Mouse (Mus musculus) c-Kit-negative CD71-positive TER-119-positive erythroid progenitor cells, embryonic 14.5 days (primary cell): ENCODE measurements around the gene Stim2.

Experiments used
- DNase-seq: peaks from one replicate; pipeline ENCODE4 v3.0.0-alpha.2; 2013; ENCODE audit warnings: low read depth, low spot score

The Stim2 gene

DNA sequence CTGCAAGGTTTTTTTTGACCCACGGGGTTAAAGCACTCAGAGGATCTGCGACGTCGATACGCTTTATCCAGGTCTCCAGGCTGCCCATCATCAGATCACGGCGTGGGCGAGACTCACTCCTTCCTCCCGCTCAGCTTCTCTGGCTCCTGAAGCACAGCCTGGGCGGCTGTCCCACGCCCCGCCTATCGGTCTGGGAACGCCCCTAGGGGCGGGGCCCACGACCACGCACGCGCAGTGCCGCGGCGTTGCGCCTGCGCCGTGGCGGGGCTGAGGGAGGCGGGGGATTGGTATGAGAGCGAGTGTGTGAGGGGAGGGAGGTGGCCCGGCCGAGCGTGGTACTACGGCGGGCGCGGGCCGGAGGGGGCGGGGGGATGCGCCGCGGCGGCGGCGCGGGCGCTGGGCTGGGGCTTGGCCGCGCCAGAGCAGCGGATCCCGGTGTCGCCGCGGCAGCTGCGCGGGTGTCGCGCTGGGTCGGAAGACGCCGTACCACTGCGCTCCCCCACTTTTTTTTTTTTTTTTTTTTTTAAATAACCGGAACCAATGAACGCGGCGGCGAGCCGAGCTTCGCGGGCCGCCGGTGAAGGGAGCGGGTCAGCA is at the start of gene Stim2:
Gene Stim2 (plus strand): TSS at position 354 of the 597 bp plus-strand sequence.
- peak; percentile 81 for DNase-seq

DNA sequence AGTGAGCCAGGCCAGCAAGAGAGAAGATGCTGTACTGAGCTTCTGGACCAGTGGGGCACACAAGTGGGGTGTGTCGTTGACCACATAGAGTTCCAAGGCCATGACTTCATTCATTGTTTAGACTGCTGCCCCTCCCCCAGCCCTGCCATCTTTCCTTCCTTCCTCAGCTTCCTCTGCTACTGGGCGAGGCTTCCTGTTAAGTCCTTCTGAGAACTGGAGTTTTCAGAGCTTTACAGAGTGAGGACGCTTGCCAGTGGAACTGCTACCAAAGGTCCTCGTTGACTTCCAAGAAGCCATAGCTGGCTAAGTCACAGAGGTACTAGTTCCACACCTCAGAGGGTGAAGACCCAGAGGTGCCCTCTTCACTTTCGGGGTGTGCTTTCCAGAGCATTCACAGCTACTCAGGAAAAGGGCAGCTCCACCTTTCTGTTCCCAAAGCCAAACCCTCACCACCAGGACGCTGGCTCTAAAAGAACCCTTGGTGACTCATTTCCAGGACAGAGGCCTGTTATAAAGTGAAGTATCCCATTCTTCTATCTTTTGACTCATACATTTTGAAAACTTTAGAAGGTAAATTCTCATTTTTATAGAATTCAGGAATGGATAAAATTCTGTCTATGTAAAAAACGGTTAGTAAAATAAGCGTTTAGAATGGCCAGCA is 49.6 kb upstream of the Stim2 start:
- no peak for DNase-seq

DNA sequence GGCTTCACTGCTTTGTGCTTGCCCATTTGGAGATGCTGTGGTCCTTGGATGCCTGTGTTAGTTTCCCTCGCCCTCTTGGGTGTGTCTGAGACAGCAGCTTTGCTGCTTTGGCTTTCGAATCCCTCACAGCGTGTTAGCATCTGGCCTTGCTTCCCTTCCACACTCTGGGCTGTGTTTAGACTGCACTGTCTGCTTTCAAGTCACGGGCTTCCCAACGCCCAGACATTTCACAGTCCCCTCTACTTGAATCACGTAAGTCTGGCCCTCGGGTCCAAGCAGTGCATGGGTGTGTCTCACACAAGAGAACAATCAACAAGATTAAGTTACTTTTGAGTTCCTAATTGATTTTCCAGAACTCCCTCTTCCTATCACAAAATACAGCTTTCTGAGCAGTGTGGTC is 48.1 kb upstream of the Stim2 start:
- no peak for DNase-seq

DNA sequence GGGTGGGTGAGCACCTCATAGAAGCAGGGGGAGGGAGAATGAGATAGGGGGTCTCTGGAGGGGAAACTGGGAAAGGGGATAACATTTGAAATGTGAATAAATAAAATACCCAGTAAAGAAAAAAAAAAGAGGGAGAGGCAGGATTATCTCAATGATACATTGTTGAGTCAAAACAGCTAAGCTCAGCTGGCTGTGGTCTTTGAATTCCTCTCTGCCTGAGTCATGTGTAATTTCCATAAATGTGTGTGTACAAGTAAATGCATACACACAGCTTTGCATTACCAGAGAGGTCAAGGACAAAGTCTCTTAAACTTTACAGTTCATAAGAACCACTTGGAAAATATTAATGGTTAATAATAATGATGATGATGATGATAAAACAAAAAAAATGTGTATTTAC is 45.1 kb upstream of the Stim2 start:
- DNase-seq, result no peak

DNA sequence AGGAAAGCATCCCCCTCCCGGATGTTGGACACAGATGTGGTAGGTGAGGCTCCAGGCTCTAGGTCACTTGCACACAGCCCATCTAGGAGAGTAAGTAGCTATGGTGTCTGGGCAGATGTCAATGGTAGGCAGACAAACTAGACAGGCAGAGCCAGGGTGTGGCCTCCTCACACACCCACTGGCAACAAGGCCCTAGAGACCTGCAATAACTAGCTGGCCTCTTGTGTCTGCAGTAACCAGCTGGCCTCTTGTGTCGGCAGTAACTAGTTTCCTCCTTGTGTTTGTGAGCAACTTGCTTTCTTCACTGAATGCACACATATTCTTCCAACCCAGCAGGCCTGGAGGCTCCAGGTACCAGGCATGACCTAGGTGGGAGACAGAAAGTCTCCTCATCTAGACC is 44.5 kb upstream of the Stim2 start:
- no peak for DNase-seq

DNA sequence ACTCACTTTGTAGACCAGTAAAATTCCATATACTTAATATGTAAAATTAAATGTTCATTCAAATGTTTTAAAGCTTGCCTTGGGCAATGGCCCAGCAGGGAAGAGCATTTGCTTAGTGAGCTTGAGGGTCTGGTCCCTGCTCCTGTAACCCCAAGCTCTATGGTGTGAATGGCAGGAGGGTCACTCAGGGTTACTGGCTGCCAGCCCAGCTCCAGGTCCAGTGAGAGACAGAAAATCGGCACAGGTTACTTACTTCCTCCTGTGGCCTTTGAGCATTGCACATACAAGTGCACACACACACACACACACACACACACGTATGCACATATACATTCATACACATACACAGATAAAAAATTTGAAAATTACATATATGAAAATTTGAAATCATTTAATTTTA is 42.3 kb upstream of the Stim2 start:
- DNase-seq, result no peak

DNA sequence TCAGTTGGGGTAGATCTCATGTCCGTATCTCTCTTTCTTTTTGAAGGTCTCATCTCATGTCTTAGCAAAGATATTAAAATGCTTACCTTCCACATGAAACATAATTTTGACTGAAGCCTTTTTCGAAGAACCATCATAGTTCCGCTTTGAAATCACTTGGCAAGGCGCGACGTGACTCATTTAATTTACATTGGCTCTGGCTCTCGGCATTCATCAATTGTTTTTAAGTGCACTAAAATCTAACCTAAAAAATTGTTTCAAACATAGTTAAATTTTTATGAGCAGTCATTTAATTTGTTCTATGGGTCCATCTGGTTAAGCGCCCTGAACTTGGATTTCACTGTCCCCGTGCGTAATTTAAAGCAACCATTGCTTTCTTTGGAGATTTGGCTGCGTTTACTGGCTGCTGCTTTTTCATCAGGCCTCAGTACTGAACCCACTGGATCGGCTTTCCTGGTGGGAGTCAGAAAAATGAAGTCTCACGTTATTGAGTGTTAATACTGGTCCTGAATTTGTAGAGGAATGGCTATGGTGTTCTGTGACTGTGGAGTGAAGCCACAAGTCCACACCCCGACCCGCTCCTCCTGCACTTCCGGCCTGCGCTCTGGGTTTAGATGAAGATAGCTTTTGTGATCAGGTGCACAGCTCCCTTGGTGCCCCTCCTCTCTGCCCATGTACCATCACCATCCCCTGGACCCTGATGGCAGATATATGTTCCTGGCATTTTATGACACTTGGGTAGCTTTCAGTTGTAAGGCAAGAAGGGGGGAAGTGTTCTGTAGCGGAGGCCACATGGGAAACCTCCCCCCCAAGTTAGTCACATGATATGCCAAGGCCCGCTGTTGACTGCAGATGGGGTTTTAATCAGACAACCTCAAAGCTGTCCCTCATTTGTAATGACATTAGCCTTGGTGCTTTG is 41.6 kb upstream of the Stim2 start:
- DNase-seq, result no peak

DNA sequence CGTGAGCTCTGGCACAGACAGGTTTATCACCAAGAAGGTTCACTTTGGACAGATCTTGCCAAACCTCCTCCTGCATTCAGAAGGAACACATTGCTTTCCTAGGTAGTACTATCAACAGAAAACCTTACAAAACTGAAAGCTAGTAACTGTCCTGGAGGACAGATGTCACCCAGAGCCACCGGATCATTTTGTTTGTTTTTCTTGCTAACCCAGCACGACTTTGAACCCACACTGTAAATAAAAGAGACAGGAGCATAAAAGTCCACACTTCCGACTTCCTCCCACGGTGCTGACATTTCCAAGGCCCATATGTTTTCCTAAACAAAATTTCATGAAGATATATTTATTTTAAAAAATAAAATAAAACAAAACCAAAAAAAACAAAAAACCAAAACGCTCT is 41.0 kb upstream of the Stim2 start:
- DNase-seq, result no peak

DNA sequence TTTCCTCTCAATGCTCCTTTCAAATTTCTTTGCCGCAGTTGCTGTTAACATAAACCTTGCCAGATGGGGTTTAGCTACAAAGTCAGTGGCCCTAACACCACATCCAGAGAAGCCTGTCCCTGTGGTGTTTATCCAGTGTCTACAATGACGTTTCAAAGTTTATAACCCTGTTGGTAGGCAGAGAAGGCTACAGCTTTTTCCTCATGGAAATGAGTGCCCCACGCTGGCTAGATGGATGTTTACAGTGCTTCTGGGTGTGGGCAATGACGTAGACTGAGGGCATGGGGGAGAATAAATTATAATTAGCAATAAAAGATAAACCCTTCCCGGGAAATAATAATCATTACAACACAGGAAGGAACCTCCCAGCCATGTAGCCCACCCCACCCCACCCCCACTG is 37.1 kb upstream of the Stim2 start:
- DNase-seq, result no peak

DNA sequence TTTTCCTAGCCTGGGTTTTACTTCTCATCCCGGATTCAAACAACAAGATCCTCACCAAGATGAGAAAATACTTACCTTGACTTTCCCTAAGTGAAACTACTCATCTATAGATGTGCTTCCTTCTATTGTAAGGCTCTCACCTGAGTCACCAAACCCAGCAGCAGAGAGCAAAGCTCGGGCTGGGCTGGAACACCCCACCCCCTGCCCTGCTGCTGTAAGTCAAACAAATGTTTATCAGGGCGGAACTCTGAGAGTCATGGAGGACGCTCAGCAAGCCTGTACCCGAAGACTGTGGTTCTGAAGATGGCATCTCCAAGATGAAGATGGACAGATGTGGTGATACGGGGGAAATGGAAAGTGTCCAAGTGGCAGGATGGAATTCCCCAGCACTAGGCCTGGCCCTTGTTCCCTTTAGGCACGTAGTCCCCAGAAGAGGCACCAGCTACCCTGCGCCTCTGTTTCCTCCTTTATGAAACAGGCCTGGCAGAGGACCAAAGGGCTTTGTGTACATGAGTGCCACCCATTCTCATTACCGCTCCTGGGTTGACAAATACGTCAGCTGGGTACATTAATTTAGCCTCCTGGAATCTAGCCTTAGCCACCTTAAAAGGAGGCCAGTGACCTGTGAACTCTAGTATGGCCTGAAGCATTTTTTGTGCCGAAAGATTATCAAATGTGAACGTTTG is 36.3 kb upstream of the Stim2 start:
- DNase-seq, result no peak

DNA sequence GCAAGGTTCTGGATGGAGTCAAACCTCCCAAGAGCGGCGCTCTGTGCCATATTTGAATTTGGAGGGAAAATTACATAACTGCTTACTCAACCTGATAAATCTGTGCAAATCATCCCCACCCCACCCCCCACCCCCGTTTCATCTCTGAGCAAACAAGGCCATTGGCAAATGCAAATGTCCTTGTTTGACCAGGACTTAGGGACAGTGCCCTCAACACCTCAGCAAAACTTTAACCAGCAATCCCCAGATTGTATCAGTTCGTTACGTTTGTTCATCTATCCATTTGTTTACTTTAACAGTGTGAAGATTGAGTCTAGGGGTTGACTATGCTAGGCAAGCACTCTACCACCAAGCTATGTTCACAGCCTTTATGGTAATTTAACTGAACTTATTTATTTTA is 32.6 kb upstream of the Stim2 start:
- DNase-seq, result no peak

DNA sequence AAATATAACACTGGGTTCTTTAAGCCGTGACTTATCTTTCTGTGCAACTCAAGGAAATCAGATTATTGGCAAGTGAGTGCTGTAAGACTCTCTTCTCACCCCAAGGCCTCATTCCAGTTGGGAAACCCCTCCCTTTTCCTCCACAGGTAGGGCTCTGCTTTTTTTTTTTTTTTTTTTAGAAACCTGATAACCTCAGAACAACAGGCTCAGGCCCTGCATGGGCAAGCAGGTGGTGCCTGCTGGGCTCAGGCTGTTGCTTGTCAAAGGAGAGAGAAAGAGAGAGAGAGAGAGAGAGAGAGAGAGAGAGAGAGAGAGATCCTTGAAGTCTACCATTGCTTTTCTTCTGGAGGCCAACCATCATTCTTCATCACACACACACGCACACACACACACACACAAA is 30.7 kb upstream of the Stim2 start:
- DNase-seq, result no peak

DNA sequence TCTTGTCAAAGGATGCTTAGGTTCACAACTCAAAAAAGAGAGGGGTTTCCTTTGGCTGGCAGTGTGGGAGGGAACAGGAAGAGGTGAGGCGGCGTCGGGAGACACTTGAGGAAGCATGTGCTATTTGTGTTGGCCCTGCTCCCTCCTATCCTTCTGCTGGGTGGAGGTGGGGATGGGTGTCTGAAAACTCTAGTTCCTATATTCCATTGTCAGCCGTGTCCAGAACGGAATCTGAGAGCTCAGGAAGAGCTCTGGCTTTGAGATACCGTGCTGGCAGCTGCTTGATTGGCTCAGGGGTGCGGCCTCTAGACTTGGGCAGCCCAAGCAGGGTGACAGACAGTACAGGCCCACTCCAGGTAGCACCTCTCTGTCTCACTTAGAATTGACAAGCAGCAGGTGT is 28.1 kb upstream of the Stim2 start:
- no peak for DNase-seq

DNA sequence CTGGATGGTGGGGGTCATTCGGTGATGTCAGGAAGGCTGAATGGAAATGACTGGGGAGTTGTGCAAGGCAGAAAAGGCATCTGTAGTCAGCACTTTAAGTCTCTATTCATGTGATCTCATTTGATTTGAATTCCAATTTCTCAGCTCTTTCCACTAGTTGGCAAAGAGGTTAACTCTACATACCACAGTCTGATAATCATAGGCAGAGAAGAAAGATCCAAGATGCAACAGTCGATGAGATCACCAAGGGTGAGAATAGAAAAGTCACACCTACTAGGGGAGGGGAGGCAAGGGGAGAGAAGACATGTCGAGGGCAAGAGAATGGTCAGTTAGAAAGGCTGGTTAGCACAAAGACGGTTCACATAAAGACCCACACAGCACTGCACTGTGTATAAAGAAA is 27.1 kb upstream of the Stim2 start:
- DNase-seq, result no peak

DNA sequence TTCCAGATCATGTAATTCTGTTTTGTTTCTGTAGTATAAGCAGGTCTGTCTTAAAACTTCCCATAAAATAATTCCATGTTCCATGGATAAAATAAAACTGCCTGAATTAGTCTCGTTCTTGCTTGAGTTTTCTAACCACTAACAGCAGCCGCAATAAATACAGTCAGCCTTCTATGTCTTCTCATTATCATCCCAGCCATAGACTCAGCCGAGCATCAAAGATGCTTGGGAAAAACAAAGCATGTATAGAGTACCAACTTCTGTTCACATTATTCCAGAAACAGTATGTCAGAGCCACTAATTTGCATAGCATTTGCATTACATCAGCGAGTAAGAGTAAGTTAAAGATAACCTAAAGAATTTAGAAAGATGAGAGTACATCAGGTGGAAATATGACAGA is 25.4 kb upstream of the Stim2 start:
- no peak for DNase-seq

DNA sequence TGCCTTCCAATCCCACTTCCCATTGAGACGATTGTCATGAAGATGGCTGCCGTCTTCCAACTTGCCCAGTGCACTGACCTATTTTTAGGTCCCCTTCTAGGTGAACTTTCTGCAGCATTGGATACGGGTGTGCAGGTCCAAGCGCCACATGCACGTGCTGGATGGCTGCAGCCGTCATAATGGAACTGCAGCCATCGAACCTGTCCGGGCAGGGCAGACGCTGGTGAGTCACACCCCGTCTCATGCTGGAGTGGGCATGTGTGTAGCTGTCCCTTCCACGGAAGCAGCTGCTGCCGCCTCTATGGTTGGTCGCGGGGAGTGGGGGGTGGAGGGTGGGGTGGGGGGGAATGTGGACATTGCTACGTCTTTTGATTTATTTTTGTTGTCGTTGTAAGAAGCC is 21.8 kb upstream of the Stim2 start:
- no peak for DNase-seq

DNA sequence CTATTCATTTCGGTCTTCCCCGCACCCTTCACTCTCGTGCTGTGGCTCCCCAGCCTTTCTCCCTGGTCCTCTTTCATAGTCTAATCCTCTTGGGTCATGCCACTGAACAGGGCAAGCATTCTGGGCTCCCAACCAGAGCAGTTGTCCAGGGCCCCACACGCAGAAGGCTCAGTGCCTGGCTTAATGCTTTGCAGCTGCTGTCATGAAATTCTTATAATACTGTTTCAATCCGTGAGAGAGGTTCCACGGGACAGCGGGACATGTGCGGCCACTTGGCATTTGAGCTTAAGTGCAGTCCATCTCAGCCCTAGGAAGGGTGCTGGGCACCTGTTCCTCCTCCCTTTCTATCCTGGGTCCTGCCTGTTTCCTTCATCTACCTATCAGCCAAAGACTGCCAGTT is 21.2 kb upstream of the Stim2 start:
- DNase-seq, result no peak

DNA sequence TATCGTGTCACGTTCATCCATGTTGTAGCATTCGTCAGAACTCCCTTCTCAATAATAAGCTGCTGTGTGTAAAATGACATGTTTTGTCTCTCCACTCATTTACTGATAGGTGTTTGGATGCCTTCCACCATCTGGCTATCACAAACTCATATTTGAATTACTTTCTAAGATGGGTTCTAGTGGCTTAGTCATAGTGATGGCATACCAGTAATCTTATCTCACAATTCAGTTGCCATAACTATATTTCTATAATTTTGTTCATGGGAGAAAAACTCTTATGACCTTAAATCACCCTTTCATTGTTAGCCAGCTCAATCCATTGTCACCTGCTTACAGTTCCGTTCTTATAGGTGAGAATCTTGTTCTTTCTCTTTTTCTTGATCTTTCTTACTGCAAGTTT is 14.9 kb upstream of the Stim2 start:
- DNase-seq, result no peak

DNA sequence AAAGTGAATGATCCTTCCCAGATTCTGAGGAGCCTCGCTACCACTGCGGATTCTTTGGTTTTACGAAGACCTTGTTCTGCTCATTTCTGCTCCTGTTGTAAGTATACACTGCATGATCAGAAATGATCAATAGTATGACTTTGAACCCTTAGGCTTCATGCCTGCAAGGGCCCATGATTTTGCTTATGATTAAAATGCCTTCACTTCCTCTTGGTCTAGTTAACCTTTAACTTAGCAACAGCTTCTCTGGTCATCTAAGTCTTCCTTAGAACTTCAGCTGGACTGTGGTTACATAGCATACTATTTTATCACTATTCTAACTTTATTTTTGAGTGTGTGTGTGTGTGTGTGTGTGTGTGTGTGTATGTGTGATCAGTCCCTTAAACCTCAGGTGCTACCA is 12.7 kb upstream of the Stim2 start:
- no peak for DNase-seq

DNA sequence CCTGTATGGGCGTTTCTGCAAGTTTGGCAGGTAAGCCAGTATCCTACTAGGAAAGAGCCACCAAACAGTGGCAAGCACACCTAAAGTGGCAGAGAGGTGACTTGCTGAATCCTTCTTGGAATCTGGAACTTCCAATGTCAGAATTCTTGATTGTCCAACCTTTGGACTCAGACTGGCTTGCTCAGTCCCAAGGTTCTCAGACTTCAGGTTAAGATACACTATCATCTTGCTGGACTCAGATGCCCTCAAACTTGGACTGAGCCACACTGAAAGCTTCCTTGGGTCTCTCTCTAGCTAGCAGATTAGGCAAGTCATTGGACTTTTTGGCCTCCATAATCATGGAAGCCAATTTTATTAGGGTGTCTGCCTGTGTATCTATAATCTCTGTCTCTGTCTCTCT is 10.8 kb upstream of the Stim2 start:
- DNase-seq, result no peak

DNA sequence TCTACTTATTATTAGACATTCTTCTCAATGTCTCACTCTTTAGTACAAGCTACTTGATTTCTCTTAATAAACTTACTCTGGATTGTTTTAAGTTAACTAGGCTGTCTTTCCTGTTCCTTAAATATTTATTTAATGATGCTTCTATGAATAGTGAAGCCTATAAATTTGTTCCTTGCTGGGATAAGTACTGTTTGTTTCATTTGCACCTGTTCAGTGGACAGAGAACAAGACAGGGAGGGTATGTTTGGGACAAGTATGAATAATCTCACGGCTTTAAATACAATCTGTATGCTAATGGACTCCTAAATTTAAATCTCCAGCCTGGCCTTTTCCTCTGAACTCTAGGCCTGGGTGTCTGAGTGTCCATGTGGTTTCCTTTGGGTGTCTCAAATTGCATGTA is 10.2 kb upstream of the Stim2 start:
- no peak for DNase-seq

DNA sequence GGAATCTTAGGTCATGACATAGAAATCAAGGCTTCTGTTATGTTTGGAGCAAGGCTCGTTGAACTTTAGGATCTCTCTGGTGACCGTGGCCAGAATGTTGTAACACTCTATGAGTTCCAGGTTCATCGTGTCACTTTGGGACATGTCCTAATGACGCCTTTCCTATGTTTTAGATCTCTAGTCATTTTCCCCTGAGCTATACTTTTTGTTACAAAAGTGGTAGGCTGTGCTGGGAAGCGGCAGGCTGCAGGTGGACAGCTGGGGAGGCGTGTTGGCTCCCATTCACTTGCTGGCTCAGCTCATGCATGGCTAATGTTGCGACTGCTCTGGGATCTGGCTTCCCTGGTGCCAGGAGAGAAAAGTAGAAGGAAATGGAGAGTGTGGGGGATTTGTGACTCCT is 5.7 kb upstream of the Stim2 start:
- no peak for DNase-seq
